Mouse (Mus musculus): ENCODE measurements around the gene Rnf44. TPM values are rescaled to one million over a fixed set of nuclear protein-coding genes. Genes with fewer than 3 reads are reported as not detected.
A peak's percentile ranks its signal among the peaks of the same experiment; 100 is the strongest.

The Rnf44 gene
- total RNA-seq (2021) = 10 to 100 TPM; 61.2 to 62.2 TPM

- DNase-seq = peak; percentile 99
- intact Hi-C loops (cut with DNase I) = no loop called here
These were observed at the start of gene Rnf44 for GRCm38 (mm10) chr13:54693558-54694347. TSS of gene Rnf44 (minus strand) at chr13:54693907.

GRCm38 (mm10) chr13:54738213-54738601 is 44.5 kb upstream of the Rnf44 start:
- intact Hi-C loops (cut with DNase I) = no loop called here
- DNase-seq = peak in 1 of 2 experiments; percentile 3

- intact Hi-C loops (cut with DNase I) = no loop called here
- DNase-seq = peak; percentile 20 to 22
These were observed 43.9 kb upstream of the Rnf44 start for GRCm38 (mm10) chr13:54737488-54738212.

GRCm38 (mm10) chr13:54736931-54737330 is 43.2 kb upstream of the Rnf44 start:
- DNase-seq = no peak
- intact Hi-C loops (cut with DNase I) = no loop called here

- intact Hi-C loops (cut with DNase I) = no loop called here
- DNase-seq = no peak
These were observed 32.4 kb upstream of the Rnf44 start for GRCm38 (mm10) chr13:54726131-54726530.

- intact Hi-C loops (cut with DNase I) = no loop called here
- no peak for DNase-seq
These were observed 29.4 kb upstream of the Rnf44 start for GRCm38 (mm10) chr13:54723143-54723542.

- DNase-seq = peak; percentile 29 to 57
- intact Hi-C loops (cut with DNase I) = loop anchor here (10.0 kb wide), 1 partner anchor 48 kb away; the partner anchor contains the start of gene Sncb
These were observed 23.2 kb upstream of the Rnf44 start for GRCm38 (mm10) chr13:54716916-54717315.

GRCm38 (mm10) chr13:54714996-54715395 is 21.3 kb upstream of the Rnf44 start:
- intact Hi-C loops (cut with DNase I) = loop anchor here (10.0 kb wide), 1 partner anchor 50 kb away; the partner anchor contains the start of gene Sncb
- no peak for DNase-seq

- no peak for DNase-seq
- intact Hi-C loops (cut with DNase I) = loop anchor here (10.0 kb wide), 1 partner anchor 50 kb away; the partner anchor contains the start of gene Sncb
These were observed 20.7 kb upstream of the Rnf44 start for GRCm38 (mm10) chr13:54714393-54714792.

GRCm38 (mm10) chr13:54710866-54711265 is 17.2 kb upstream of the Rnf44 start:
- intact Hi-C loops (cut with DNase I) = loop anchor here (10.0 kb wide), 1 partner anchor 54 kb away; the partner anchor contains the start of gene Sncb
- DNase-seq = no peak

GRCm38 (mm10) chr13:54704890-54705289 is 11.2 kb upstream of the Rnf44 start:
- no peak for DNase-seq
- intact Hi-C loops (cut with DNase I) = no loop called here

GRCm38 (mm10) chr13:54702507-54702906 is 8.8 kb upstream of the Rnf44 start:
- intact Hi-C loops (cut with DNase I) = no loop called here

GRCm38 (mm10) chr13:54701243-54701642 is 7.5 kb upstream of the Rnf44 start, which contains the start of gene Cdhr2:
TSS of gene Cdhr2 (plus strand) at chr13:54701461.
- DNase-seq = no peak

More at GRCm38 (mm10) chr13:54702507-54702906, 8.8 kb upstream of the Rnf44 start:
- no peak for DNase-seq

GRCm38 (mm10) chr13:54695479-54696230 is 1.9 kb upstream of the Rnf44 start:
- DNase-seq = no peak
- intact Hi-C loops (cut with DNase I) = no loop called here

More at GRCm38 (mm10) chr13:54701243-54701642, 7.5 kb upstream of the Rnf44 start, which contains the start of gene Cdhr2:
- intact Hi-C loops (cut with DNase I) = no loop called here

GRCm38 (mm10) chr13:54694348-54695060 is 797 bp upstream of the Rnf44 start:
- intact Hi-C loops (cut with DNase I) = no loop called here
- DNase-seq = no peak

GRCm38 (mm10) chr13:54692711-54693557 is 773 bp downstream of the Rnf44 start:
- DNase-seq = no peak
- intact Hi-C loops (cut with DNase I) = no loop called here

- no peak for DNase-seq
- intact Hi-C loops (cut with DNase I) = no loop called here
These were observed 2.0 kb downstream of the Rnf44 start for GRCm38 (mm10) chr13:54691737-54692136.

- intact Hi-C loops (cut with DNase I) = no loop called here
- DNase-seq = no peak
These were observed 3.5 kb downstream of the Rnf44 start for GRCm38 (mm10) chr13:54690151-54690740.
